Mouse (Mus musculus) forebrain, embryonic 15.5 days (tissue): ENCODE results near the gene Hs6st3. TPM values are rescaled to one million over a fixed set of nuclear protein-coding genes. Genes with fewer than 3 reads are reported as not detected.
A peak's percentile ranks its signal among the peaks of the same experiment; 100 is the strongest.

Source experiments
- ATAC-seq: fragments of 200-750 bp; cut with Nextera tagmentation; replicated peaks from 2 replicates; pipeline ENCODE4 v1.8.0; 2017; ENCODE audit warnings: mild to moderate bottlenecking, moderate TSS enrichment, moderate library complexity
- H3K27ac ChIP-seq: fragments of 300-500 bp; sonication (generic); replicated peaks from 2 replicates; pipeline ENCODE4 v1.5.1; 2015; ENCODE audit warnings: mild to moderate bottlenecking, inconsistent platforms
- H3K27me3 ChIP-seq: fragments of 300-500 bp; sonication (generic); 2 replicates; pipeline ENCODE4 v1.6.1; 2015; ENCODE audit warnings: inconsistent platforms
- H3K36me3 ChIP-seq: fragments of 300-500 bp; sonication (generic); 2 replicates; pipeline ENCODE4 v1.6.1; 2015; ENCODE audit warnings: mild to moderate bottlenecking, inconsistent platforms
- H3K4me1 ChIP-seq: fragments of 300-500 bp; sonication (generic); 2 replicates; pipeline ENCODE4 v1.6.1; 2015; ENCODE audit warnings: inconsistent platforms
- H3K4me2 ChIP-seq: fragments of 300-500 bp; sonication (generic); replicated peaks from 2 replicates; pipeline ENCODE4 v1.6.1; 2015; ENCODE audit warnings: mild to moderate bottlenecking, inconsistent platforms
- H3K4me3 ChIP-seq: fragments of 300-500 bp; sonication (generic); 2 replicates; pipeline ENCODE4 v1.5.1; 2015; ENCODE audit warnings: mild to moderate bottlenecking, inconsistent platforms
- H3K9ac ChIP-seq: fragments of 300-500 bp; sonication (generic); replicated peaks from 2 replicates; pipeline ENCODE4 v1.6.1; 2015; ENCODE audit warnings: mild to moderate bottlenecking, inconsistent platforms
- H3K9me3 ChIP-seq: fragments of 300-500 bp; sonication (generic); 2 replicates; pipeline ENCODE4 v1.6.1; 2016; ENCODE audit warnings: inconsistent platforms
- WGBS: fragments of 180-500 bp; shearing (Covaris S2); methylation state at CpG from one replicate; pipeline ENCODE4 v1.1.7; 2015; ENCODE audit warnings: mixed read lengths; 5-methylcytosine and 5-hydroxymethylcytosine counted together
- polyA plus RNA-seq: library from polyadenylated mRNA; unstranded; fragments of >200 nt; fragmentation: Nextera tagmentation; extraction: Ambion mirVana; gene quantifications from 2 replicates; pipeline ENCODE4 v1.2.1, GENCODE M21; 2015

The Hs6st3 gene
- polyA plus RNA-seq, 1 experiment from 2014 or later, result 1.4 TPM

GRCm38 (mm10) chr14:119832940-119833339, 694.8 kb downstream of the Hs6st3 start:
- H3K9me3 ChIP-seq, result no peaks in the 10 kb centered on the region
- H3K4me1 ChIP-seq, result peaks cover 17% of the 10 kb centered on the region
- no peaks in the 10 kb centered on the region for H3K27me3 ChIP-seq
- H3K9ac ChIP-seq, result no peak overlapping the region
- no peak overlapping the region for H3K27ac ChIP-seq
- no peak overlapping the region for H3K4me2 ChIP-seq
- H3K4me3 ChIP-seq, result no peak overlapping the region
- WGBS, result 52% methylated on average over 9 of the region's 9 CpGs
- 0 out of 2 replicates have a peak, but pooled peaks have one; percentile 53 for ATAC-seq
- no peaks in the 10 kb centered on the region for H3K36me3 ChIP-seq

DNA sequence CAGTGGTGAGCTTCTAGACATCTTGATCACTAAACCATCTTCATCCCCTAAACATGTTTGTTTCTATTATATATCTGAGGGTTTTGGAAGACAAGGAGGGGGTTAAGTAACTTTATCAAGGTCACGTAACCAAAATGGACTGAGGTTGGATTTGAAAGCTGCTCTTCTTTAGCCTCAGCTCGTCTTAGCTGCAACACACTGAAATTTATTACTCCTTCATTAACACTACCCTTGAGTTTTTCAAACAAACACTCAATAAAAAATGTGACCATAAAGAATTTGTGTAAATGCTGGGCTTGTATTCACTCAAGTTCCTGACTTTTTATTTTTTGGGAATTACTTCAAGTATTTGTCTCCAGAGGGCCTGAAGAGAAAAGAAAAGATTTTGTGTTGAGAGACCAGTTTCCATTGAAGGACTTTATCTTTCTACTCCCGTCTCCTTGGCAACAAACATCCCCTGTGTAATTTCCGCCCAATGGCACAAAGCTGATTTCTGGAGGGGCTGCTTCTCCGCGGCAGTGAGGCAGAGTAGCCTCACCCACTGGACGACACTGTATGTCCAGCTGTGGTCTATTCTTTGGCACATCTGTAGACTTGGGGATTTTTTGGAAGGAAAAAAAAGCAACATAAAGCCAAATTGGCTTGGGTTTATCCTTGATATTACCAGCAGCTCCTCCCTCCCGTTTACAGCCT, 696.0 kb downstream of the Hs6st3 start:
- WGBS, result 37% methylated on average over 8 of the region's 8 CpGs

GRCm38 (mm10) chr14:119836051-119836450, 697.9 kb downstream of the Hs6st3 start:
- H3K9me3 ChIP-seq, result no peaks in the 10 kb centered on the region

More for the DNA sequence above, 696.0 kb downstream of the Hs6st3 start:
- no peak overlapping the region for H3K4me3 ChIP-seq
- H3K4me2 ChIP-seq, result no peak overlapping the region
- H3K4me1 ChIP-seq, result peaks cover 17% of the 10 kb centered on the region
- H3K9me3 ChIP-seq, result no peaks in the 10 kb centered on the region
- no peak for ATAC-seq
- no peaks in the 10 kb centered on the region for H3K36me3 ChIP-seq
- no peaks in the 10 kb centered on the region for H3K27me3 ChIP-seq
- H3K27ac ChIP-seq, result no peak overlapping the region
- no peak overlapping the region for H3K9ac ChIP-seq

GRCm38 (mm10) chr14:119847540-119847939, 709.4 kb downstream of the Hs6st3 start:
- H3K9ac ChIP-seq, result no peak overlapping the region
- no peak overlapping the region for H3K27ac ChIP-seq
- H3K27me3 ChIP-seq, result no peaks in the 10 kb centered on the region
- H3K4me1 ChIP-seq, result peaks cover 6% of the 10 kb centered on the region
- 83% methylated on average over 12 of the region's 12 CpGs for WGBS
- H3K4me3 ChIP-seq, result no peak overlapping the region
- no peak overlapping the region for H3K4me2 ChIP-seq
- H3K36me3 ChIP-seq, result no peaks in the 10 kb centered on the region
- ATAC-seq, result no peak
- H3K9me3 ChIP-seq, result no peaks in the 10 kb centered on the region

More at GRCm38 (mm10) chr14:119836051-119836450, 697.9 kb downstream of the Hs6st3 start:
- Histone ChIP-seq H3K4me3 (no peak overlapping the region), H3K4me1 (peaks cover 17% of the 10 kb centered on the region), H3K9ac (no peak overlapping the region), H3K27me3 (no peaks in the 10 kb centered on the region), H3K27ac (no peak overlapping the region), H3K36me3 (no peaks in the 10 kb centered on the region), H3K4me2 (no peak overlapping the region)
- WGBS, result 78% methylated on average over 3 of the region's 3 CpGs
- no peak for ATAC-seq

DNA sequence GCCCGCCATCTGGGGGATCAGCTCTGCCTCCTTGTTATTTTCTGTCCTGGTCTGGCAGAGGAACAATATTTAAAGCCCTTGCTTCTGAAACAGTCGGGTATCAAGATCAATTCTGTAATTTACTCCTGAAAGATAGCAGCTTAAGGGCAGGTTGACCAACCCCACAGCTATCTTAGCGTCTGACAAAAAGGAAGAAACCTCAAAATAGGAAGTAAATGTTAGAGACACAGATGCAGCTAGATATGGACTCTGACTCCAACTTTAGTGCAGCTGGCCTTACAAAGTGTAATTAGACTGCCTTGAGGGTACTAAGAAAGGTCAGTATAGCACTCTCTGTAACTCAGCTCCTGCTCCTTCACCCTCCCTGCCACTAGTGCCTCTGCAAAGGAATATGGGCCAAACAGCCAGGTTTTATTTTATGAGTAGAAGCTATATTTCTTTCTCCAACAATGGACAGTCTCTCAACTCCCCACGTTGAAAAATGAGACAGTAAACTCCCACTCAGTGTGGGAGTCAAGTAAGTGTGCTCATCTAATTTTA, 710.7 kb downstream of the Hs6st3 start:
- no peaks in the 10 kb centered on the region for H3K9me3 ChIP-seq
- WGBS, result 83% methylated on average over 4 of the region's 4 CpGs
- no peaks in the 10 kb centered on the region for H3K36me3 ChIP-seq
- ATAC-seq, result no peak
- H3K4me2 ChIP-seq, result no peak overlapping the region
- H3K9ac ChIP-seq, result no peak overlapping the region
- no peaks in the 10 kb centered on the region for H3K27me3 ChIP-seq
- H3K4me3 ChIP-seq, result no peak overlapping the region
- peaks cover 10% of the 10 kb centered on the region for H3K4me1 ChIP-seq
- no peak overlapping the region for H3K27ac ChIP-seq

- Histone ChIP-seq H3K27me3 (no peaks in the 10 kb centered on the region), H3K9ac (no peak overlapping the region), H3K4me2 (no peak overlapping the region), H3K4me1 (peaks cover 15% of the 10 kb centered on the region), H3K9me3 (no peaks in the 10 kb centered on the region), H3K27ac (no peak overlapping the region), H3K4me3 (no peak overlapping the region), H3K36me3 (no peaks in the 10 kb centered on the region)
- no peak for ATAC-seq
- 91% methylated on average over 7 of the region's 7 CpGs for WGBS
These were observed 711.2 kb downstream of the Hs6st3 start for GRCm38 (mm10) chr14:119849338-119849737.

GRCm38 (mm10) chr14:119852139-119852538, 714.0 kb downstream of the Hs6st3 start:
- H3K4me2 ChIP-seq, result no peak overlapping the region
- peaks cover 23% of the 10 kb centered on the region for H3K4me1 ChIP-seq
- H3K4me3 ChIP-seq, result no peak overlapping the region
- WGBS, result 12% methylated on average over 5 of the region's 5 CpGs
- H3K27ac ChIP-seq, result no peak overlapping the region
- H3K27me3 ChIP-seq, result no peaks in the 10 kb centered on the region
- H3K9me3 ChIP-seq, result no peaks in the 10 kb centered on the region
- H3K9ac ChIP-seq, result no peak overlapping the region
- H3K36me3 ChIP-seq, result no peaks in the 10 kb centered on the region
- ATAC-seq, result peak; percentile 49

DNA sequence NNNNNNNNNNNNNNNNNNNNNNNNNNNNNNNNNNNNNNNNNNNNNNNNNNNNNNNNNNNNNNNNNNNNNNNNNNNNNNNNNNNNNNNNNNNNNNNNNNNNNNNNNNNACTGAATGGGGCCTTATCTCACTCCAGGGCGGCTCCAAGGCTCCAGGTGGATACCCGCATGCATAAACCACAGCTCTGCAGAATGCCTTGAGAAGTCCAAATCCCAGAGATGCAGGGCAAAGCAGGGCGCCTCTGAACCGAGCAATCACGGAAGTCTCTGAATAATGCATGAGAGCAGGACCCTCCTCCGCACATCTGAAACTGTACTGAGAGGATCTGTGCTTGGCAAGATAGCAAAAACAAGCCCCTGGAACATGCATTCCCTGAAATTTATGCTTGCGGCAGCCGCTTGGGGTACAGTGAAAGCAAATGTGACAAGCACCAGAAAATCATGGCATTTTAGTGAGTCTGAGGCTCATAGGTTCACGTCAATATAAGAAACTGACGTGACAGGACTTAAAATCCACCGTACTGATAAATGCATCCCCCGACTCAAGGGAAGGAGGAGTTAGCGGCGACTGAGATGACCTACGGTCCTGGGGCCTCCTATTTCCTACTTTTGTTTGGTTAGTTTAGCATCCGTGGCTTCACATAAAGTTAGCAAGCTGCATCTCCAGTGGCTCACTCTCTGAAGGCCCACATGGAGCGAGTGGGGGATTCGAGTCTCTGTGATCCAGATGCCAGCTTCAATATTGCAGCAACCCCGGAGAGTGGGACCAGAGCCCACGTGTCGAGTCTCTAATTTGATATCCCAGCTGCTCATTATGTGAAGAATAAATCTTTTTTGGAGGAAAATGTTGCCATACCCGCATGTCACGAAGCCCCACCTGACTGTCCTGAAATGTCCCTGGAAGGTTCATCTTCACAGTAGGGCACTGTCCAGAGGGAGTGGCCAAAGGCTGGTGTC, 719.5 kb downstream of the Hs6st3 start:
- no peaks in the 10 kb centered on the region for H3K27me3 ChIP-seq
- H3K27ac ChIP-seq, result peak overlapping the region; percentile 64
- peak overlapping the region; percentile 24 for H3K4me3 ChIP-seq
- H3K9me3 ChIP-seq, result no peaks in the 10 kb centered on the region
- 42% methylated on average over 23 of the region's 23 CpGs for WGBS
- peak; percentile 94 for ATAC-seq
- H3K9ac ChIP-seq, result peak overlapping the region; percentile 20
- H3K36me3 ChIP-seq, result no peaks in the 10 kb centered on the region
- peak overlapping the region; percentile 51 for H3K4me2 ChIP-seq
- peaks cover 28% of the 10 kb centered on the region for H3K4me1 ChIP-seq

- H3K27ac ChIP-seq, result no peak overlapping the region
- no peaks in the 10 kb centered on the region for H3K27me3 ChIP-seq
- no peaks in the 10 kb centered on the region for H3K4me1 ChIP-seq
- H3K4me3 ChIP-seq, result no peak overlapping the region
- no peaks in the 10 kb centered on the region for H3K9me3 ChIP-seq
- ATAC-seq, result no peak
- no peaks in the 10 kb centered on the region for H3K36me3 ChIP-seq
- WGBS, result 86% methylated on average over 4 of the region's 4 CpGs
- no peak overlapping the region for H3K9ac ChIP-seq
- H3K4me2 ChIP-seq, result no peak overlapping the region
These were observed 735.5 kb downstream of the Hs6st3 start for GRCm38 (mm10) chr14:119873617-119874016.

DNA sequence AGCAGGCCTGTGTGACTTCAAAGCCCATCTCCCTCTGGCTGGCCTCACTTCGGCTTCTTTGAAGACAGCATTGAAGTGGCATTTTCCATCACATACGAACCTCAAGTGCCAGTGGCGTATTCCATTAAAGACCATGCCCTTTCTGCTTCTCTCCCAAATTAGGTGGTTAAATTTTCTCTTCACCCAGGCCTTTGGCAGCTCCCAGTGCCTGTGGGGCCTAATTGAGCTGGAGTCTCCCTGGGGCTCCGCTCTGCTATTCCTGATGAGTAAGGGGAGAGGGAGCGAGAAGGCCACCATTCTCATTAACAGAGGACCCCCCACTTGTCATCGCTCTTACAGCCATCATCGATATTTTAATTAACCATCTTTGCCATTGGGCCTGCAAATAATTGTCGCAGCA, 754.8 kb downstream of the Hs6st3 start:
- no peaks in the 10 kb centered on the region for H3K4me1 ChIP-seq
- no peak for ATAC-seq
- WGBS, result 71% methylated on average over 8 of the region's 8 CpGs
- no peak overlapping the region for H3K9ac ChIP-seq
- no peak overlapping the region for H3K27ac ChIP-seq
- no peak overlapping the region for H3K4me3 ChIP-seq
- H3K36me3 ChIP-seq, result no peaks in the 10 kb centered on the region
- no peaks in the 10 kb centered on the region for H3K27me3 ChIP-seq
- H3K9me3 ChIP-seq, result no peaks in the 10 kb centered on the region
- H3K4me2 ChIP-seq, result no peak overlapping the region

DNA sequence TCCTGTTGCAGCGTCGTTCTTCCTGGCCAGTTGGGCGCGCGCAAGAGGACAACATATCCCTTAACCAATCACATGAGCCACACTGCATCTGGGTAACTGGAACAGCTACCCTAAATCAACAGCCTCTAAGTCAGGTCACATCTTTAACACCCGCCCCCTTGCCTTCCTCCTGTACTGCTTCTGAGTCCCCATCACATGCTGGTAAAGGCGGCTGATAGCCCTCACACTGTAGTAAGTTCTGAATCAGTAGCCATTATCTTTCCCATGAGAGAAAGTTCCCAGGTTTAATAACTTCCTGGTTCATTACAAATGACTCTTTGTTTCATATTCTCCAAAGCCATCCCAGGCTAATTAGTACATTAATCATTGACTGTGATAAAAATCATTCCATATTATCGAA, 757.0 kb downstream of the Hs6st3 start:
- no peaks in the 10 kb centered on the region for H3K9me3 ChIP-seq
- no peaks in the 10 kb centered on the region for H3K27me3 ChIP-seq
- H3K4me2 ChIP-seq, result no peak overlapping the region
- H3K36me3 ChIP-seq, result no peaks in the 10 kb centered on the region
- no peak overlapping the region for H3K27ac ChIP-seq
- no peak for ATAC-seq
- H3K9ac ChIP-seq, result no peak overlapping the region
- no peaks in the 10 kb centered on the region for H3K4me1 ChIP-seq
- H3K4me3 ChIP-seq, result no peak overlapping the region
- 91% methylated on average over 8 of the region's 8 CpGs for WGBS
